In genomic region chr2:35655996-35656395, GRCm38 (mm10) we compare ENCODE assay signal across 20 mouse cellular contexts.
A peak's percentile ranks its signal among the peaks of the same experiment; 100 is the strongest.
DNase-seq lines count a peak whose midpoint lies in the region; ATAC-seq and TF ChIP-seq lines count a peak whose summit lies in the region.
"Had no signal": no experiment of that assay in that cellular context is flagged by ENCODE, and none has a peak within 500 bp of the region (broad histone marks: within the 10 kb centered on the region; RNA-seq: fewer than 3 reads in every experiment).

No protein-coding gene starts in this region.

- no peak overlapping the region for H3K4me2 ChIP-seq in forebrain, embryonic 11.5 days (ENCODE audit: low read depth, low read length, severe bottlenecking)
- no peak overlapping the region for H3K4me2 ChIP-seq in lung, embryonic 14.5 days
- H3K4me2 ChIP-seq in embryonic facial prominence, embryonic 13.5 days = no peak overlapping the region
- H3K4me2 ChIP-seq: midbrain, embryonic 11.5 days had no signal

- H3K9me3 ChIP-seq in forebrain, embryonic 10.5 days = no peaks in the 10 kb centered on the region
- H3K9me3 ChIP-seq in forebrain, embryonic 11.5 days (ENCODE audit: control insufficient read depth, low read length) = no peaks in the 10 kb centered on the region
- no peaks in the 10 kb centered on the region for H3K9me3 ChIP-seq in lung, embryonic 14.5 days (ENCODE audit: low read depth, low read length)
- no peaks in the 10 kb centered on the region for H3K9me3 ChIP-seq in embryonic facial prominence, embryonic 13.5 days

- no peaks in the 10 kb centered on the region for H3K36me3 ChIP-seq in forebrain, embryonic 10.5 days (replicated peaks)
- H3K36me3 ChIP-seq in forebrain, embryonic 11.5 days (ENCODE audit: control insufficient read depth, insufficient read depth, low read length) = no peaks in the 10 kb centered on the region
- H3K36me3 ChIP-seq in lung, embryonic 14.5 days (ENCODE audit: insufficient read depth) = peaks cover 3% of the 10 kb centered on the region; the same call in 1 of the 2 replicates
- no peaks in the 10 kb centered on the region for H3K36me3 ChIP-seq in embryonic facial prominence, embryonic 13.5 days

- H3K4me3 ChIP-seq in forebrain, embryonic 10.5 days = no peak overlapping the region
- no peak overlapping the region for H3K4me3 ChIP-seq in forebrain, embryonic 11.5 days (ENCODE audit: low read depth, low read length)
- H3K4me3 ChIP-seq in lung, embryonic 14.5 days (ENCODE audit: low read depth, low read length) = no peak overlapping the region
- H3K4me3 ChIP-seq in embryonic facial prominence, embryonic 13.5 days = no peak overlapping the region

- H3K27me3 ChIP-seq in forebrain, embryonic 10.5 days (ENCODE audit: poor library complexity, severe bottlenecking) = no peaks in the 10 kb centered on the region
- H3K27me3 ChIP-seq in forebrain, embryonic 11.5 days (ENCODE audit: control insufficient read depth, insufficient read depth, low read length) = no peaks in the 10 kb centered on the region
- H3K27me3 ChIP-seq in lung, embryonic 14.5 days (ENCODE audit: insufficient read depth, low read length) = no peaks in the 10 kb centered on the region
- no peaks in the 10 kb centered on the region for H3K27me3 ChIP-seq in embryonic facial prominence, embryonic 13.5 days

- 0 out of 2 replicates have a peak overlapping the region, but pooled peaks have one; percentile 1 for H3K27ac ChIP-seq in forebrain, embryonic 10.5 days
- no peak overlapping the region for H3K27ac ChIP-seq in forebrain, embryonic 11.5 days (ENCODE audit: low read depth, low read length)
- H3K27ac ChIP-seq in lung, embryonic 14.5 days (ENCODE audit: low read depth) = no peak overlapping the region
- peak overlapping the region; percentile 39 for H3K27ac ChIP-seq in embryonic facial prominence, embryonic 13.5 days
- H3K27ac ChIP-seq: liver, embryonic 14.5 days; macrophage had no signal

- peaks cover 50% of the 10 kb centered on the region for H3K4me1 ChIP-seq in forebrain, embryonic 10.5 days
- H3K4me1 ChIP-seq in forebrain, embryonic 11.5 days (replicated peaks; ENCODE audit: control insufficient read depth, insufficient read depth, low read length) = peaks cover 5% of the 10 kb centered on the region; the same call in 1 of the 2 replicates
- 0 out of 2 replicates have a peak, but pooled peaks cover 2% of the 10 kb centered on the region for H3K4me1 ChIP-seq in lung, embryonic 14.5 days (ENCODE audit: insufficient read depth)
- H3K4me1 ChIP-seq in embryonic facial prominence, embryonic 13.5 days = peaks cover 70% of the 10 kb centered on the region

- ATAC-seq in forebrain, embryonic 11.5 days (replicated peaks; ENCODE audit: low FRiP score) = no peak
- ATAC-seq in lung, embryonic 14.5 days (ENCODE audit: insufficient read depth) = no peak
- no peak for ATAC-seq in embryonic facial prominence, embryonic 13.5 days (ENCODE audit: insufficient number of reproducible peaks, insufficient read depth, low FRiP score, low TSS enrichment, low read depth)
- ATAC-seq: forebrain, embryonic 16.5 days; inflammation-experienced regulatory T-cells, adult 6 months had no signal

- 50% methylated on average over 8 of the region's 8 CpGs for WGBS in forebrain, embryonic 10.5 days
- 45% methylated on average over 8 of the region's 8 CpGs for WGBS in forebrain, embryonic 11.5 days
- WGBS in lung, embryonic 14.5 days = 48% methylated on average over 8 of the region's 8 CpGs
- WGBS in embryonic facial prominence, embryonic 13.5 days = 46% methylated on average over 8 of the region's 8 CpGs

- DNase-seq in forebrain, embryonic 10.5 days (ENCODE audit: extremely low spot score, low spot score) = no peak
- DNase-seq in forebrain, embryonic 11.5 days (ENCODE audit: low spot score) = no peak
- DNase-seq in lung, embryonic 14.5 days = peak; percentile 43
- DNase-seq in lung, adult 18-20 months = no peak
- peak; percentile 51 for DNase-seq in adrenal gland, postnatal 14 days
- DNase-seq in kidney, postnatal 10 days = no peak
- DNase-seq: cerebellum, adult 18-20 months; cerebellum, postnatal 36 days; heart, postnatal 4 days; kidney, adult 2 months; kidney, postnatal 36 days; right cerebral cortex, postnatal 14 days; spleen, adult 18-20 months; thymus, postnatal 36 days had no signal

- no peak overlapping the region for H3K9ac ChIP-seq in forebrain, embryonic 11.5 days (ENCODE audit: low read length)
- H3K9ac ChIP-seq in lung, embryonic 14.5 days = no peak overlapping the region
- no peak overlapping the region; the same call in 1 of the 2 replicates for H3K9ac ChIP-seq in embryonic facial prominence, embryonic 13.5 days
- H3K9ac ChIP-seq: liver, embryonic 14.5 days had no signal

- TF ChIP-seq CTCF in lung, embryonic 14.5 days (IDR thresholded peaks at IDR 0.05; ENCODE audit: low read depth) = no peak

Comparison
In these comparisons a context has a peak if more than half of its experiments do, and no peak if none do; other contexts are left out.
1. DNase-seq: peak in lung, embryonic 14.5 days (single experiment) and adrenal gland, postnatal 14 days (single experiment); none in forebrain, embryonic 10.5 days (single experiment), forebrain, embryonic 11.5 days (single experiment), lung, adult 18-20 months (0 of 2) and kidney, postnatal 10 days (single experiment).
2. H3K27ac ChIP-seq: peak in forebrain, embryonic 10.5 days (single experiment) and embryonic facial prominence, embryonic 13.5 days (single experiment); none in forebrain, embryonic 11.5 days (single experiment) and lung, embryonic 14.5 days (single experiment).